Mouse (Mus musculus) ovary, postnatal 14 days (tissue): ENCODE measurements around the gene Irak3.
"Not testable (repeated sequence)": the region's sequence is repeated elsewhere in the genome, so short reads cannot be mapped to it uniquely, and the experiment has no call there.

ENCODE experiments used
- DNase-seq: peaks from one replicate; pipeline ENCODE4 v3.0.0; 2022; ENCODE audit warnings: low spot score

Irak3 gene

GRCm38 (mm10) chr10:120201961-120202402, at the start of gene Irak3:
TSS of gene Irak3 (minus strand) at chr10:120202130.
- peak; percentile 79 for DNase-seq

GRCm38 (mm10) chr10:120250911-120251683, 49.2 kb upstream of the Irak3 start:
- DNase-seq = no peak

- DNase-seq = peak; percentile 41
Observed at GRCm38 (mm10) chr10:120246994-120247750, 45.2 kb upstream of the Irak3 start.

- no peak for DNase-seq
Observed at GRCm38 (mm10) chr10:120245681-120246080, 43.8 kb upstream of the Irak3 start.

- DNase-seq = no peak
Observed at GRCm38 (mm10) chr10:120242421-120242820, 40.5 kb upstream of the Irak3 start.

GRCm38 (mm10) chr10:120239476-120239875, 37.5 kb upstream of the Irak3 start:
- no peak for DNase-seq

- DNase-seq = no peak
Observed at GRCm38 (mm10) chr10:120238241-120238640, 36.3 kb upstream of the Irak3 start.

- no peak for DNase-seq
Observed at GRCm38 (mm10) chr10:120236855-120237254, 34.9 kb upstream of the Irak3 start.

- DNase-seq = peak; percentile 42
Observed at GRCm38 (mm10) chr10:120233655-120234367, 31.9 kb upstream of the Irak3 start.

GRCm38 (mm10) chr10:120231718-120232117, 29.8 kb upstream of the Irak3 start:
- peak; percentile 44 for DNase-seq

GRCm38 (mm10) chr10:120226871-120227661, 25.1 kb upstream of the Irak3 start, which contains the start of gene Llph:
TSS of gene Llph (plus strand) at chr10:120227070.
- peak; percentile 78 for DNase-seq

- no peak for DNase-seq
Observed at GRCm38 (mm10) chr10:120220776-120221175, 18.8 kb upstream of the Irak3 start.

GRCm38 (mm10) chr10:120219578-120220359, 17.8 kb upstream of the Irak3 start:
- DNase-seq = no peak

GRCm38 (mm10) chr10:120218996-120219395, 17.1 kb upstream of the Irak3 start:
- no peak for DNase-seq

- DNase-seq = not testable (repeated sequence)
Observed at GRCm38 (mm10) chr10:120217099-120217498, 15.2 kb upstream of the Irak3 start.

- DNase-seq = no peak
Observed at GRCm38 (mm10) chr10:120210096-120210495, 8.2 kb upstream of the Irak3 start.

- no peak for DNase-seq
Observed at GRCm38 (mm10) chr10:120209539-120209925, 7.6 kb upstream of the Irak3 start.

GRCm38 (mm10) chr10:120208575-120209538, 6.9 kb upstream of the Irak3 start:
- peak; percentile 81 for DNase-seq

GRCm38 (mm10) chr10:120208015-120208414, 6.1 kb upstream of the Irak3 start:
- no peak for DNase-seq
